Mouse (Mus musculus) subcutaneous adipose tissue, adult 2 months (tissue): ENCODE data around the gene Skint2. TPM values are rescaled to one million over a fixed set of nuclear protein-coding genes. Genes with fewer than 3 reads are reported as not detected.

Source experiments
- polyA plus RNA-seq: library from polyadenylated mRNA; depleted of rRNA; stranded (reverse); fragments of >200 nt; gene quantifications from 2 replicates; pipeline ENCODE4 v1.2.3, GENCODE M21; 2012; ENCODE audit warnings: low replicate concordance; rRNA removed

Skint2 gene
- not detected in 2 replicates for polyA plus RNA-seq

GRCm38 (mm10) chr4:112556894-112557293, at the start of gene Skint2:
Gene Skint2, plus strand, starts transcription at chr4:112557194.

Other genes with a start within 250 kb of the Skint2 start
- gene Skint9, start 123.2 kb upstream of the Skint2 start, polyA plus RNA-seq, result not detected in 2 replicates
- not detected in 2 replicates for gene Skint10, start 217.7 kb downstream of the Skint2 start, polyA plus RNA-seq